Mouse (Mus musculus) liver, embryonic 14.5 days (tissue): ENCODE results near the gene Cacna1g.
"Not testable (repeated sequence)": the region's sequence is repeated elsewhere in the genome, so short reads cannot be mapped to it uniquely, and the experiment has no call there.

Source experiments
- CTCF ChIP-seq: IDR thresholded peaks from 2 replicates; pipeline ENCODE4 v1.5.1; 2016; ENCODE audit warnings: antibody characterized with exemption, low read depth, control low read depth
- EP300 ChIP-seq: IDR thresholded peaks from 2 replicates; pipeline ENCODE4 v1.6.1; 2016; ENCODE audit warnings: antibody characterized with exemption, low read depth

DNA sequence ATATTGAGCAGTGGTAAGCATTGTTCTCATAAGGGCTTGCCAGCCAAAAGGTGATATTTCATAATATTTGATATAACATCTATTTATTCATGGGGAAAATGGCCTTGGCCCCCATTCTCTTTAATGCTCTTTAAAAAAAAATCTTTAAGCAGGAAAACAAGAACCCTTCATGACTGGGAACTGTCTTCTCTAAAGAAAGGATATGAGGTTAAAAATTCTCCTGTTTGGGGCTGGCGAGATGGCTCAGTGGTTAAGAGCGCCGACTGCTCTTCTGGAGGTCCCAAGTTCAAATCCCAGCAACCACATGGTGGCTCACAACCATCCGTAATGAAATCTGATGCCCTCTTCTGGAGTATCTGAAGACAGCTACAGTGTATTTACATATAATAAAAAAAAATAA lies 72.0 kb downstream of the Cacna1g start:
- TF ChIP-seq CTCF, EP300: not testable (repeated sequence)
